Mouse (Mus musculus) hindbrain, embryonic 15.5 days (tissue): ENCODE data around the gene Clpsl2. TPM values are rescaled to one million over a fixed set of nuclear protein-coding genes. Genes with fewer than 3 reads are reported as not detected.
"Not testable (repeated sequence)": the region's sequence is repeated elsewhere in the genome, so short reads cannot be mapped to it uniquely, and the experiment has no call there.

ENCODE experiments used
- ATAC-seq: fragments of 200-750 bp; cut with Nextera tagmentation; 2 replicates; pipeline ENCODE4 v1.8.0; 2017; ENCODE audit warnings: low read depth, moderate number of reproducible peaks, moderate TSS enrichment; ENCODE audit not compliant: low FRiP score
- H3K27ac ChIP-seq: fragments of 300-500 bp; sonication (generic); replicated peaks from 2 replicates; pipeline ENCODE4 v1.5.1; 2015; ENCODE audit warnings: mild to moderate bottlenecking, inconsistent platforms
- H3K27me3 ChIP-seq: fragments of 300-500 bp; sonication (generic); 2 replicates; pipeline ENCODE4 v1.6.1; 2015; ENCODE audit warnings: control low read depth, inconsistent platforms
- H3K36me3 ChIP-seq: fragments of 300-500 bp; sonication (generic); 2 replicates; pipeline ENCODE4 v1.6.1; 2015; ENCODE audit warnings: control low read depth, inconsistent platforms
- H3K4me1 ChIP-seq: fragments of 300-500 bp; sonication (generic); replicated peaks from 2 replicates; pipeline ENCODE4 v1.6.1; 2015; ENCODE audit warnings: control low read depth, inconsistent platforms
- H3K4me2 ChIP-seq: fragments of 300-500 bp; sonication (generic); 2 replicates; pipeline ENCODE4 v1.6.1; 2015; ENCODE audit warnings: moderate library complexity, mild to moderate bottlenecking, inconsistent platforms
- H3K4me3 ChIP-seq: fragments of 300-500 bp; sonication (generic); 2 replicates; pipeline ENCODE4 v1.5.1; 2015; ENCODE audit warnings: mild to moderate bottlenecking, inconsistent platforms
- H3K9ac ChIP-seq: fragments of 300-500 bp; sonication (generic); 2 replicates; pipeline ENCODE4 v1.6.1; 2015; ENCODE audit warnings: inconsistent platforms
- H3K9me3 ChIP-seq: fragments of 300-500 bp; sonication (generic); 2 replicates; pipeline ENCODE4 v1.6.1; 2016; ENCODE audit warnings: control low read depth, inconsistent platforms
- WGBS: fragments of 180-500 bp; shearing (Covaris S2); methylation state at CpG from one replicate; pipeline ENCODE4 v1.1.7; 2015; 5-methylcytosine and 5-hydroxymethylcytosine counted together
- polyA plus RNA-seq: library from polyadenylated mRNA; unstranded; fragments of >200 nt; fragmentation: Nextera tagmentation; extraction: Ambion mirVana; gene quantifications from 2 replicates; pipeline ENCODE4 v1.2.1, GENCODE M21; 2015

Clpsl2 gene
- polyA plus RNA-seq, 1 experiment from 2014 or later, result not detected

DNA sequence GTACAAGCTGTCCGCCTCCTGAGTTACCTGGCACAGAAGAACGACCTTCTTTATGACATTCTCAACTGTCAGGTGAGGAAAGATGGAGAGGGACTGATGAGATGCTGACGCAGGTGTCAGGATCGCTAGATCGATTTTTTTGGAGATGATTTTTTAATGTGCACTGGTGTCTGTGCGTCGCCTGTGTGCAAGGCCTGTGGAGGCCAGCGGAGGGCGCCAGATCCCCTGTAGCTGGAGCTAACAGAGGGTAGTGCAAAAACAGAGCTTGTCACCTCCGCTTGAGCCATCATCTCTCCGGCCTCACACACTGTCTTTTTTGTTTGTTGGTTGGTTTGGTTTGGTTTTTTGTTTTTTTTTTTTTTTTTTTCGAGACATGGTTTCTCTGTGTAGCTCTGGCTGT is 11.3 kb upstream of the Clpsl2 start:
- no peak overlapping the region for H3K4me2 ChIP-seq

DNA sequence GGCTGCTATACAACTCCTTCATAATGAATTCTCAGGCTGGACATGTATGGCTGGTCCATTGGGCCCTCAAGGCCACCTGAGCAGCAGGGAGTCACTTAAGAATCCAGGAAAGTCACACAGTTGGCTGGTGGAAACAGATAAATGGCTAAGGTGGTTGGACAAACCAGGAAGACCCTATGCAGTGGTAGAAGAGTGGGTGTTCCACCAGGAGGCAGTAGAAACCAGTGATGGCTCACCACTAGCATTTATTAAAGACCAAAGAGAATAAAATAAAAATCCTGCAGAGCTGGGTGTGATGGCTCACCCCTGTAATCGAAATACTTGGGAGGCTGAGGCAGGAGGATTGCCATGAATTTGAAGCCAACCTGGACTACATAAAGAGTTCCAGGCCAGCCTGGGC is 2.3 kb upstream of the Clpsl2 start:
- no peak overlapping the region for H3K9ac ChIP-seq
- H3K9me3 ChIP-seq, result no peaks in the 10 kb centered on the region
- H3K27me3 ChIP-seq, result no peaks in the 10 kb centered on the region
- WGBS, result 92% methylated on average over 1 of the region's 1 CpGs
- H3K27ac ChIP-seq, result no peak overlapping the region
- H3K4me1 ChIP-seq, result no peaks in the 10 kb centered on the region
- H3K4me2 ChIP-seq, result no peak overlapping the region
- no peak overlapping the region for H3K4me3 ChIP-seq
- no peaks in the 10 kb centered on the region for H3K36me3 ChIP-seq
- no peak for ATAC-seq

More for the DNA sequence above, 11.3 kb upstream of the Clpsl2 start:
- Histone ChIP-seq H3K4me3 (no peak overlapping the region), H3K27me3 (no peaks in the 10 kb centered on the region), H3K27ac (no peak overlapping the region), H3K9me3 (no peaks in the 10 kb centered on the region), H3K4me1 (no peaks in the 10 kb centered on the region), H3K9ac (no peak overlapping the region), H3K36me3 (no peaks in the 10 kb centered on the region)
- no peak for ATAC-seq
- WGBS, result 55% methylated on average over 12 of the region's 12 CpGs

DNA sequence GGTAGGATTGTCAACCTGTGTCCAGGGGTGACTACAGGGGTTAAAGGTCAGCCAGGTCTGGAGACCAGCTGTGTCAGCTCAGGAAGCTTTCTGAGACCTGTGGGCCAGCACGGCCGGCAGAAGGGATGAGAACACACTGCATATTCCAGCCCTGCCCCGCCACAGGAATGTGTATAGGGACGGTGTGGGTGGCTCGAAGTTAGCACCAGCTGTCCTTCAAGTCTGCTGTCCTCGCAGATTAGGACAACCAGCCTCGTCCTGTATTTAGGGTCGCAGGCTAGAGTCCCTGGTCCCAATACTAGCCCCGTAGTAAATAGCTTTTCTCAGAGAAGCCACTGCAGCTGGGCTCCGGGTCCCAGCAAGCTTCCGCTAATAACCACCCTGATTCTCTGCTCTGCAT is 661 bp upstream of the Clpsl2 start:
- Histone ChIP-seq H3K27ac (no peak overlapping the region), H3K4me3 (no peak overlapping the region), H3K4me1 (0 out of 2 replicates have a peak, but pooled peaks cover 3% of the 10 kb centered on the region), H3K36me3 (no peaks in the 10 kb centered on the region), H3K27me3 (no peaks in the 10 kb centered on the region), H3K9ac (no peak overlapping the region), H3K4me2 (no peak overlapping the region), H3K9me3 (no peaks in the 10 kb centered on the region)
- ATAC-seq, result no peak
- 79% methylated on average over 11 of the region's 11 CpGs for WGBS

DNA sequence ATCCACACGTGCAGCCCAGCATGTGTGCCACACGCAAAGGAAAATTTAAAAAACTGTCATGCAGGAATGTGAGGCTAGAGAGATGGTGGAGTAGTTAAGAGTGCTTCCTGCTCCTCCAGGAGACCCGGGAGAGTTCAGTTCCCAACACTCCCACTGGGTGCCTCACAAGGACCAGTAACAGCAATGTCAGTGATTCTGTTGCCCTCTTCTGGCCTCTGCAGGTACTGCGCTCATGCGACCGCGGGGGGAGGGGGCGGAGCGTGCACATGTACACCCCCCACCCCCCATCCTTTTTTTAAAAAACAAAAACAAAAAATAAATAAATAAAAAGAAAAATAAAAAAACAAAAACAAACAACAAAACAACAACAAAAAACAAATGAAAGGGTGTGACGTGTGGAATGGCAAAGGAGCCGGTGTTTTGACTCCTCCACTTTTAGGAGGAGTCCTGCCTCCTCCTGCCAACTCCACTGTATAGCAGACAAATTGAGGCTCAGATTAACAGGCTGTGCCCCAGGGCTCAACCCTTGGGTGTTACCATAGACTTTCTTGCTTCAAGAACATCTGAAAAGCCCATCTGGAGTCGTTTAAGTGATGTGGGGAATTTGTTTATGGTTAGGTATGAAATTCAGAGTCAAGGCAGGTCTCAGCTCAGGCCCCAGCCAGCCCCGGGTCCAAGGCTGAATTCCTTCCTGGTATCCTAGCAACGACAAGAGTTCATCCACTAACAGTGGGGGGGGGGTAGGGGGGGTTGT is 4.0 kb downstream of the Clpsl2 start:
- no peaks in the 10 kb centered on the region for H3K9me3 ChIP-seq
- 5% methylated on average over 14 of the region's 14 CpGs for whole genome bisulfite sequencing

GRCm38 (mm10) chr17:28554021-28554420 is 4.8 kb downstream of the Clpsl2 start:
- not testable (repeated sequence) for H3K4me1 ChIP-seq, H3K4me3 ChIP-seq, H3K9me3 ChIP-seq, H3K27me3 ChIP-seq, H3K4me2 ChIP-seq, H3K27ac ChIP-seq, H3K36me3 ChIP-seq, ATAC-seq, H3K9ac ChIP-seq
- WGBS, result 91% methylated on average over 4 of the region's 4 CpGs

More for the DNA sequence above, 4.0 kb downstream of the Clpsl2 start:
- Histone ChIP-seq H3K27me3 (no peaks in the 10 kb centered on the region), H3K4me1 (0 out of 2 replicates have a peak, but pooled peaks cover 3% of the 10 kb centered on the region), H3K36me3 (no peaks in the 10 kb centered on the region), H3K27ac (no peak overlapping the region), H3K9ac (no peak overlapping the region), H3K4me3 (no peak overlapping the region), H3K4me2 (0 out of 2 replicates have a peak overlapping the region, but pooled peaks have one; percentile 3)
- no peak for ATAC-seq

DNA sequence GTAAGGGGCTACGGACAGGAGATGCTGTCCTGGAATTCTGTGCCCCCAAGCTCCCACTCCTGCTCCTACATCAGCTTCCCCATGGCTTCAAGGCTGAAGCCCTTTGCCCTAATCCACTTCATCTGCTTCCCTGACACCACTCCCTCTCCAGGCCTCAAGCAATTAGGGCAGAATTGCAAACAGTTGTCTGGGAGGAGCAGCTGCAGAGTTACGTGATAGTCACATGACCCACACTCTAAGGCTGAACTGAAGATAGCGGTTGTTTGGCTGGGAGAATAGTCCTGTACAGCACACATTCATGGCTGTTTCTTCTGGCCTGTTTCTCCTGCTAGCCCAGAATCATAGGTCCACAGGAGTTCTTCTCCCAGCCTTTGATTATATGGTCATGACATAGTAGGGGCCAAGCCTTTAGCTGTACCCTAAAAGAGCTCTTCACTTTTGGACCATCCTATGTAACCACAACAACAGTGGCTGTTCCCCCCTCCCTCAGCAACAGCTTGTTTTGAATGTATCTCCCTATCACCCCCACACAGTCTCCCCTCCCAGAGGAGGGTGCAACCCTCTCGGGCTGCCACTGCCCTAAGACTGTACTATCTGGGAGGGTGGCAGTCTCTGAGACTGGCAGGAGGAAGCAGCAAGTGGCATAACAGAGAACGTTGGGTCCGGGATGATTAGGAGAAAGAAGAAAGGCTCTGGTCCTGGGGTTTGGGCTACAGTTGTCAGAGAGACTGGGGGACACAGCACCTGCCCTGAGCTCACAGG is 7.6 kb downstream of the Clpsl2 start:
- H3K9ac ChIP-seq, result no peak overlapping the region
- H3K27ac ChIP-seq, result no peak overlapping the region
- 0 out of 2 replicates have a peak, but pooled peaks cover 3% of the 10 kb centered on the region for H3K4me1 ChIP-seq
- no peaks in the 10 kb centered on the region for H3K36me3 ChIP-seq
- H3K4me2 ChIP-seq, result no peak overlapping the region
- no peaks in the 10 kb centered on the region for H3K9me3 ChIP-seq
- H3K4me3 ChIP-seq, result no peak overlapping the region
- 63% methylated on average over 6 of the region's 6 CpGs for WGBS
- no peaks in the 10 kb centered on the region for H3K27me3 ChIP-seq
- ATAC-seq, result no peak

GRCm38 (mm10) chr17:28557772-28558171 is 8.6 kb downstream of the Clpsl2 start:
- no peak overlapping the region for H3K9ac ChIP-seq
- no peaks in the 10 kb centered on the region for H3K9me3 ChIP-seq
- H3K27me3 ChIP-seq, result no peaks in the 10 kb centered on the region
- WGBS, result 84% methylated on average over 6 of the region's 6 CpGs
- no peak overlapping the region for H3K27ac ChIP-seq
- no peak overlapping the region for H3K4me2 ChIP-seq
- no peak for ATAC-seq
- H3K36me3 ChIP-seq, result no peaks in the 10 kb centered on the region
- 0 out of 2 replicates have a peak, but pooled peaks cover 3% of the 10 kb centered on the region for H3K4me1 ChIP-seq
- no peak overlapping the region for H3K4me3 ChIP-seq

DNA sequence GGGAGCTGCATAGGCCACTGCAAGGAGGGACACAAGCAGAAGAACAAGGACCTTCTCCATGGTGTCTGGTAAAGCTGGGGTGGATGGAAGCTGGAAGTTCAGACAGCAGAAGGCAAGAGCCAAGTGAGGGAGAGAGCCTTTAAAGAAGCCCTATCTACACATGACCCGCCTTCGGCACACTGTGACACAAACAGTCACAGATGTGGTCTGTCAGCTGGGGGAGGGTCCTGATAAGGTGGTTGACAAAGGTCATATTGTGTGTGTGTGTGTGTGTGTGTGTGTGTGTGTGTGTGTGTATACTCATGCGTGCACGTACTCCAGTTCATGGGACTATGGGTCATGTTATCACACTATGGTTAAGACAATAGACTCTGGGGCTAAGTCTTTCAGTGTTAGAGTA is 11.4 kb downstream of the Clpsl2 start, which contains the start of gene Clps:
Gene Clps (minus strand): TSS at position 169 of the 400 bp plus-strand sequence.
- H3K27me3 ChIP-seq, result no peaks in the 10 kb centered on the region
- H3K27ac ChIP-seq, result no peak within 1 kb of the TSS
- 94% methylated on average over 4 of the region's 4 CpGs for WGBS
- H3K36me3 ChIP-seq, result no peaks in the 10 kb centered on the region
- H3K4me3 ChIP-seq, result no peak within 1 kb of the TSS
- H3K4me1 ChIP-seq, result no peaks in the 10 kb centered on the region
- no peak within 1 kb of the TSS for H3K9ac ChIP-seq
- no peak within 1 kb of the TSS for H3K4me2 ChIP-seq
- no peaks in the 10 kb centered on the region for H3K9me3 ChIP-seq
- no peak for ATAC-seq

DNA sequence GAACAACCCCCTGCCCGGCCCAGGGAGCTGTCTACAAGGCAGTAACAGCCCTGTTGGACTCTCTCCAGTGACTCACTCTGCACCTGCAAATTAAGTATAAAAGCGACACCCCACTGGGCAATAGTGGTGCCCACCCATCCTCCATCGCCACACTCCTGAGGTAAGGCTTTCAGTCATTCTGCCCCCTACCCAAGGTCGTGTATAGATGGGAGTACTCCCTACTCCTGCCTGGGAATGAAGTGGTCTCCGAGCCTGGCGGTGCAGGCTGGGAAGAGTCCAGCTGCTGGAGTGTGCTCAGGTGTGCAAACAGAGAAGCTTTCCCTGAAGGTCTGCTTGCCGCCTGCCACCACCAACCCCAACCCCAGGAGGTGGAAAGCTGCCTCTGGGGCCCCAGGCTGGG is 12.4 kb downstream of the Clpsl2 start:
- no peak for ATAC-seq
- no peaks in the 10 kb centered on the region for H3K9me3 ChIP-seq
- no peaks in the 10 kb centered on the region for H3K36me3 ChIP-seq
- WGBS, result 68% methylated on average over 7 of the region's 7 CpGs
- no peak overlapping the region for H3K27ac ChIP-seq
- no peak overlapping the region for H3K9ac ChIP-seq
- no peak overlapping the region for H3K4me3 ChIP-seq
- H3K27me3 ChIP-seq, result no peaks in the 10 kb centered on the region
- H3K4me1 ChIP-seq, result no peaks in the 10 kb centered on the region
- no peak overlapping the region for H3K4me2 ChIP-seq

DNA sequence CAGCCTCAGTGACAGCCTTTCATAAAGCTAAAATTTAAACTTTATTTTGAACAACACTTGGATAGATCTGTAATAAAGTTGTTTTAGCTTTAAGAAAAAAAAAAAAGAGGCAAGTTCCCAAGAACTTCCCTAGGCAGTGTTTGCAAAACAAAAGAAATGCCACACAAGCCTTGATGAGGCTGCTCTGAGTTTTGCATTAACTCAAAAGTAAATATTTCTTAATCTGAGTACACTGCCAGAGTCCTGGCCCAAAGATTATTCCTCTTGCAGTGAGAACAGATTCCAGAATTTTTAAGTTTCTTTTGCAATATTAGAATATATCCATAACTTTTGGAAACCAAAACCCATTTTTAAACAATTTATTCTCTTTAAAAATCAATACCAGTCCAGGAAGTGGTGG is 16.0 kb downstream of the Clpsl2 start:
- no peak overlapping the region for H3K27ac ChIP-seq
- no peaks in the 10 kb centered on the region for H3K36me3 ChIP-seq
- ATAC-seq, result no peak
- no peak overlapping the region for H3K9ac ChIP-seq
- no peaks in the 10 kb centered on the region for H3K4me1 ChIP-seq
- H3K27me3 ChIP-seq, result no peaks in the 10 kb centered on the region
- H3K4me3 ChIP-seq, result no peak overlapping the region
- no peak overlapping the region for H3K4me2 ChIP-seq
- no peaks in the 10 kb centered on the region for H3K9me3 ChIP-seq

- Histone ChIP-seq H3K9me3 (no peaks in the 10 kb centered on the region), H3K4me3 (no peak overlapping the region), H3K27me3 (no peaks in the 10 kb centered on the region), H3K4me1 (no peaks in the 10 kb centered on the region), H3K4me2 (no peak overlapping the region), H3K27ac (no peak overlapping the region), H3K36me3 (no peaks in the 10 kb centered on the region), H3K9ac (no peak overlapping the region)
- 16% methylated on average over 3 of the region's 3 CpGs for WGBS
- ATAC-seq, result no peak
Observed at GRCm38 (mm10) chr17:28567541-28567940, 18.3 kb downstream of the Clpsl2 start.

GRCm38 (mm10) chr17:28571868-28572267 is 22.7 kb downstream of the Clpsl2 start:
- Histone ChIP-seq H3K4me1 (peaks cover 12% of the 10 kb centered on the region), H3K4me3 (no peak overlapping the region), H3K9ac (no peak overlapping the region), H3K9me3 (no peaks in the 10 kb centered on the region), H3K27me3 (no peaks in the 10 kb centered on the region), H3K27ac (no peak overlapping the region), H3K4me2 (no peak overlapping the region), H3K36me3 (no peaks in the 10 kb centered on the region)
- ATAC-seq, result no peak
- WGBS, result 84% methylated on average over 3 of the region's 3 CpGs
